Mouse (Mus musculus) heart, embryonic 14.5 days (tissue): ENCODE data around the gene Gm45713. TPM values are rescaled to one million over a fixed set of nuclear protein-coding genes. Genes with fewer than 3 reads are reported as not detected.
"Not testable (repeated sequence)": the region's sequence is repeated elsewhere in the genome, so short reads cannot be mapped to it uniquely, and the experiment has no call there.

Source experiments
- ATAC-seq: fragments of 200-750 bp; cut with Nextera tagmentation; 2 replicates; pipeline ENCODE4 v1.8.0; 2017; ENCODE audit warnings: low read depth, moderate TSS enrichment; ENCODE audit not compliant: insufficient number of reproducible peaks, insufficient read depth, low FRiP score
- H3K27ac ChIP-seq, 2 experiments: fragments of 200-500 bp in 1 of 2; fragments of 300-500 bp in 1 of 2; sonication (generic) in 1 of 2; replicated peaks in 1 of 2; 2 replicates each; pipeline ENCODE4 v1.5.1; 2012 to 2014; ENCODE audit warnings: low read depth in 2 of 2, low read length in 2 of 2, control low read depth in 1 of 2, mild to moderate bottlenecking in 1 of 2, mixed read lengths in 1 of 2; ENCODE audit not compliant: control insufficient read depth in 1 of 2, insufficient read depth in 1 of 2
- H3K27me3 ChIP-seq: fragments of 300-500 bp; sonication (generic); 2 replicates; pipeline ENCODE4 v1.6.1; 2014; ENCODE audit warnings: mild to moderate bottlenecking, low read length, control low read depth; ENCODE audit not compliant: control insufficient read depth, insufficient read depth
- H3K36me3 ChIP-seq: fragments of 300-500 bp; sonication (generic); 2 replicates; pipeline ENCODE4 v1.6.1; 2014; ENCODE audit warnings: mild to moderate bottlenecking, control low read depth, low read length, mixed read lengths; ENCODE audit not compliant: control insufficient read depth, insufficient read depth
- H3K4me1 ChIP-seq, 2 experiments: fragments of 200-500 bp in 1 of 2; fragments of 300-500 bp in 1 of 2; sonication (generic) in 1 of 2; 2 replicates each; pipeline ENCODE4 v1.6.1; 2012 to 2014; ENCODE audit warnings: low read length in 2 of 2, control low read depth in 1 of 2, mixed read lengths in 1 of 2; ENCODE audit not compliant: control insufficient read depth in 2 of 2, insufficient read depth in 2 of 2
- H3K4me2 ChIP-seq: fragments of 300-500 bp; sonication (generic); 2 replicates; pipeline ENCODE4 v1.6.1; 2014; ENCODE audit warnings: mild to moderate bottlenecking, low read length
- H3K4me3 ChIP-seq, 2 experiments: fragments of 200-500 bp in 1 of 2; fragments of 300-500 bp in 1 of 2; sonication (generic) in 1 of 2; 2 replicates each; pipeline ENCODE4 v1.5.1; 2012 to 2014; ENCODE audit warnings: low read length in 2 of 2, mild to moderate bottlenecking in 2 of 2, control low read depth in 1 of 2, low read depth in 1 of 2, moderate library complexity in 1 of 2; ENCODE audit not compliant: control insufficient read depth in 1 of 2, insufficient read depth in 1 of 2
- H3K9ac ChIP-seq: fragments of 300-500 bp; sonication (generic); 2 replicates; pipeline ENCODE4 v1.6.1; 2014; ENCODE audit warnings: mild to moderate bottlenecking, low read length
- H3K9me3 ChIP-seq: fragments of 300-500 bp; sonication (generic); 2 replicates; pipeline ENCODE4 v1.6.1; 2016; ENCODE audit warnings: low read length, control low read depth; ENCODE audit not compliant: control insufficient read depth
- WGBS: fragments of 180-500 bp; shearing (Covaris S2); extraction: QIAGEN DNeasy Blood & Tissue Kit; methylation state at CpG from one replicate; pipeline ENCODE4 v1.1.7; 2014; 5-methylcytosine and 5-hydroxymethylcytosine counted together
- polyA plus RNA-seq: library from polyadenylated mRNA; unstranded; fragments of >200 nt; fragmentation: Nextera tagmentation; extraction: Ambion mirVana; gene quantifications from 2 replicates; pipeline ENCODE4 v1.2.1, GENCODE M21; 2014

Gm45713 gene
- polyA plus RNA-seq, 1 experiment from 2014 or later = 0.34 TPM

DNA sequence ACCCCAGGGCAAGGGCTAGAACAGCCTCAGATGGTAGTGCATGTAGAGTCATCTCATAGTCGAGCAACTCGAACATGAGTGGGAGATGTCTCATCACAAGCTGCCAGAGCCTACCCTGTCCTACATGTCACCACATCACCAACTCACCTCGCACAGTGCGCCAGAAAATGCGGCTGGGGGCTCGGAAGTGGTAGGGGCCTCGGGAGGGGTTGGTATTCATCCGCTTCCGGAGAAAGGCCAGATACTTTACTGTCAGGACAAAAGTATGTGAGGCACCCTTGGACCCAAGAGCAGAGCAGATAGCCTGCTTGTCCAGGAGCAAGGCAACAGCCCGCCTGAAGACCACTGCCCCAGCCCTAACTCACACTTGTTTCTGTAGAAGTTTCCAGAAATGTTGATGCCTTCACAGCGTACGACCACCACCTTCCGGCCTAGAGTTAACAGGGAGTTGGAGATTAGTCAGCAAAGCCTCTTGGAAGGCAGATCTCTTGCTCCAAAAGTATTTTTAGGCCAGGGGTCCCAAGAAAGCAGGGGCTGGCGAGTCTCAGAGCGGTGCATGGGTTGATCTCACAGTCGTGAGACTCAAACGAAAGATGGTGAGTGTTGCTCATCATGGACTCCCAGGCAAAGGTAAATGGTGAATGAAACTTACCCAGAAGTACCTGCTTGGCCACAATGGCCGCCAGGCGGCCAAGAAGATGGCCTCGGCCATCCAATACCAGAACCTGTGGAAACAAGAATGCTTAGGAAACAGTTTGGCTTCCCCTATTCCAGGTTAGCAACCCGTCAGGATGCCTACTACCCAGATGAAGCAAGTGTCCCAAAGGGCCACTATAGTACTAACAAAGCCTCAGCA is 9.0 kb downstream of the Gm45713 start:
- Histone ChIP-seq H3K4me1 (peaks cover 24 to 37% of the 10 kb centered on the region in 2 experiments), H3K27me3 (no peaks in the 10 kb centered on the region), H3K27ac (peak overlapping the region; percentile 84 to 91), H3K9me3 (no peaks in the 10 kb centered on the region), H3K4me2 (peak overlapping the region; percentile 92), H3K4me3 (peak overlapping the region; percentile 65 to 93), H3K36me3 (peaks cover 42% of the 10 kb centered on the region), H3K9ac (peak overlapping the region; percentile 99)
- WGBS = 23% methylated on average over 21 of the region's 21 CpGs
- no peak for ATAC-seq

DNA sequence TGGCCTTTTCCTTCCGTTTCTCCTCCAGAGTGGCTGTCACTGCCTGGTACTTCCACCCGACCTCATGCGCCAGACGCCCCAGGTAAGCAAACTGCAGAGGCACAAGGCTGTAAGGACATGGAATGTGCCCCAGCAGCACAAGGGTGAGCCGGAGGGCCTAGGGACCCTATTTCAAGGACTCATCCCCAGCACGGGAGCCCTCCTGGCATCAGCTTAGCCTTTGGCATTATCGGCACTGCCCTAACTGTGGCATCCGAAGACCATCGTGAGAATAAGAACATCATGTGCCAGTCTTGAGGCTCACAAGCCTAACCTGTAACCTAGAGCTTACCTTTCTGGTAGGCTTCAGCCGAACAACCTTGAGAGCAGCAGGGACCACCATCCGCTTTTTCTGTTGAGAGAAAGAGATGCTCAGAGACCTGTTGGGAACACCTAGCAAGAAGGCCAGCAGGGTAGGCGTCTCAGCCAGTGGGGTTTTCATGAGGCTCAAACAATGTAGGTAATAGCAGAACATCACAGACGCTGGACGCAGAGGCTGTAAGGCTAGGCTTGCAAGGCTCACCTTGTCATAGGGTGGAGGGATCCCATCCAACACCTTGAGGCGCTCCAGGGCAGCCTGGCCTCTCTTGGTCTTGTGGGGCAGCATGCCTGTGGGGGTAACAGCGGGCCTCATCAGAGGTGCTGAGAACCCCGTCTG is 9.7 kb downstream of the Gm45713 start:
- no peak for ATAC-seq
- Histone ChIP-seq H3K27ac (peak overlapping the region; percentile 84 to 91; a peak in 3 of 4 replicates), H3K27me3 (no peaks in the 10 kb centered on the region), H3K4me3 (peak overlapping the region; percentile 65 to 93), H3K4me2 (peak overlapping the region; percentile 92), H3K9me3 (no peaks in the 10 kb centered on the region), H3K9ac (peak overlapping the region; percentile 99), H3K36me3 (peaks cover 49% of the 10 kb centered on the region), H3K4me1 (peaks cover 24 to 40% of the 10 kb centered on the region in 2 experiments)
- WGBS = 74% methylated on average over 17 of the region's 17 CpGs

DNA sequence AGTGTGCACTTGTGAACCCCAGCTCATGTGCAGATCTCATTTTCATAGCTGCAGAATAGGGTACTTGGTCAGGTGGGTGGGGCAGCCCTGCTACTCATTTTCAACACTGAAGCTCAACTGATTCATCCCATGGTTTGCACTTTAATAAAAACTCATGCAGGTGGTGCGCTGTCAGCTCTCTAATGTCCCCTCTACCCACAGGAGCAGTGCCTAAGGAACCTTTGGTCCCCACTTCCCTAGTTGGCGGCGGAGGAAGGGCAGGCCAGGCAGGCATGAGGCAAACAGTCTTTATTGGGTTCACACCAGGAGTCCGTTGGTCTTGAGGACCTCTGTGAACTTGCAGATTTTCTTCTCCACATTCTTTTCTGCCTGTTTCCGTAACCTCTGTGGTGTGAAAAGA is 10.4 kb downstream of the Gm45713 start:
- H3K27ac ChIP-seq = peak overlapping the region in 1 of 2 experiments; percentile 77; a peak in 1 of 4 replicates
- H3K4me1 ChIP-seq = peaks cover 24 to 40% of the 10 kb centered on the region in 2 experiments
- 70% methylated on average over 5 of the region's 5 CpGs for WGBS
- not testable (repeated sequence) for H3K27me3 ChIP-seq, H3K4me3 ChIP-seq, H3K9ac ChIP-seq, H3K9me3 ChIP-seq, H3K4me2 ChIP-seq, ATAC-seq
- H3K36me3 ChIP-seq = peaks cover 56% of the 10 kb centered on the region

DNA sequence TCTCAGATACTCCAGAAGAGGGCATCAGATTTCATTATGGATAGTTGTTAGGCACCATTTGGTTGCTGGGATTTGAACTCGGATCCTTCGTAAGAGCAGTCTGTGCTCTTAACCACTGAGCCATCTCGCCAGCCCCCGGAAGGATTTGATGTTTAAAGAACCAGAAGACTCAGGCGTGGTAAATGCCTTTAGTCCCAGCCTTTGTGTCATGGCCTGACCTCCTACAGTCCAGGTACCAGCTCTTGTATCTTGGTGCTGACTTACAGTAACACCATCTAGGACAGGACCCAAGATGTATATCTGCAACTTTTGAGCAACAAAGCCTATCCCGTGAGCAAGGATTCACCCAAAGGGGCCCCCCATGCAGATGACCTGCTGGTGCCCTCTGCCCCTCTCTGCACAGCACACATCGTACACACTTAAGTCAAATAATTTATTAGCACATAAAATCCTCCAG is 10.9 kb downstream of the Gm45713 start:
- H3K9ac ChIP-seq = no peak overlapping the region
- peak overlapping the region; percentile 47 for H3K4me2 ChIP-seq
- H3K4me1 ChIP-seq = peaks cover 24 to 40% of the 10 kb centered on the region in 2 experiments
- H3K9me3 ChIP-seq = no peaks in the 10 kb centered on the region
- H3K4me3 ChIP-seq = no peak overlapping the region
- H3K27me3 ChIP-seq = no peaks in the 10 kb centered on the region
- no peak for ATAC-seq
- 29% methylated on average over 7 of the region's 7 CpGs for WGBS
- H3K36me3 ChIP-seq = peaks cover 60% of the 10 kb centered on the region
- H3K27ac ChIP-seq = peak overlapping the region; percentile 5 to 77; a peak in 1 of 4 replicates

DNA sequence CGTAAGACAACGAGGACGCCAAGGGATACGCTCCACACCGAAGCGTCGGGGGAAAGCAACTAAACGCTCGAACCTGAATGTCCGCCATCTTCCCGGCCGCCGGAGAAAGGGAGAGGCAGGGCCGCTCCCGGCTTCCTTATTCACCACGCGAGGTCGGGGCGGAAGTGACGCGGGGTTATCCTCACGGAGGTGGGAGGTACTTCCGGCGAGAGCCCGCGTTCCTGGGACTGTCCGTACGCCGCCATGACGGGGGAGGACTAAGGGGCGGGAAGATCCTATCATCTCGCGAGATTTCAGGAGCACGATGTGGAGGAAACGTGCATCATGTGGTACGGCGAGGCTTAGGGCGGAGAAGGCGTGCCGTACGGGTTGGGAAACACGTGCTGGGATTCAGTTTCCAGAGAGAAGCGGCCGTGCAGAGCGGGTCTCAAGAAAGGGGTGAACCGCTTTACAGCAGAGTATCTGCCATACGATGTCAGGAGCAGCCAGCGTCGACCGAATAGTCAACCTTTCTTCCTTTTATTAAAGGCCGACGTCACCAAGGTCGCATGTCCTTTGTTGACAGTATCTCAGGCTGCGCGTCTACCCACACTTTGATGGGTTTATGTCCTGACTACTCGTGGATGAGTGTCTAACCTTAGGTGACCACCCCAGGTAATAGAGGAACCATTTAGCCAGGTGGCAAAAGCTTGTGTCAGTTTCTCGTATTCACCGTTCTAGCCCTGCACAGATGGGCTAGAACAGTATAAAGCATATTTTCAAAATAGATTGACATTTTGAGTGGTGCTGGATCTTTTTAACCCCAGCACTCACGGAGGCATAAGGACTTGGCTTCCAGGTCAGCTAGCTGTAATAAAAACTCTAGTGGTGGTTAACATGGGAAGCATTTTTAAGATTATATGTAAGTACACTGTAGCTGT is 11.5 kb downstream of the Gm45713 start, which contains the start of gene Rps11:
Gene Rps11 (minus strand): TSS at position 216 of the 920 bp plus-strand sequence.
- WGBS = under 1% methylated on average over 59 of the region's 59 CpGs
- H3K36me3 ChIP-seq = peaks cover 67% of the 10 kb centered on the region
- H3K4me2 ChIP-seq = peak within 1 kb of the TSS; percentile 71
- peak within 1 kb of the TSS; percentile 99 for H3K9ac ChIP-seq
- H3K27ac ChIP-seq = peak within 1 kb of the TSS; percentile 85 to 90
- no peaks in the 10 kb centered on the region for H3K27me3 ChIP-seq
- H3K4me3 ChIP-seq = peak within 1 kb of the TSS; percentile 81 to 89
- peaks cover 20 to 36% of the 10 kb centered on the region in 2 experiments for H3K4me1 ChIP-seq
- no peaks in the 10 kb centered on the region for H3K9me3 ChIP-seq
- ATAC-seq = peak; percentile 81

DNA sequence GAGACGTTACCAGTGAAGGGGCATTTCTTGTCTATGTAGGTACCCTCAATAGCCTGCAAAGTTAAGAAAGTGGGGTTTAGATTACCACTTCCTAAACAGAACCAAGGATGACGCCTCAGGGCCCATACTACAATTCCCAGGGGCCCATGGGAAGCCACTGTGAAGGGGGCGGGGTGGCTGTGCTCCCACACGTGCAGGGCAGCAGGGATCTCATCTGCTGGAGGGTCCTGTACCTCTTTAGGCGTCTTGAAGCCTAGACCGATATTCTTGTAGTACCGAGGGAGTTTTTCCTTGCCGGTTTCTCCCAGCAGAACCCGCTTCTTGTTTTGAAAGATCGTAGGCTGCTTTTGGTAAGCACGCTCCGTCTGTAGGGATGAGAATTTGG is 12.9 kb downstream of the Gm45713 start:
- Histone ChIP-seq H3K27me3 (no peaks in the 10 kb centered on the region), H3K4me3 (peak overlapping the region; percentile 81 to 89), H3K4me2 (peak overlapping the region; percentile 71), H3K9me3 (no peaks in the 10 kb centered on the region), H3K36me3 (peaks cover 78% of the 10 kb centered on the region), H3K9ac (peak overlapping the region; percentile 99), H3K27ac (peak overlapping the region; percentile 81 to 85; a peak in 3 of 4 replicates), H3K4me1 (peaks cover 19 to 33% of the 10 kb centered on the region in 2 experiments)
- 21% methylated on average over 12 of the region's 12 CpGs for WGBS
- no peak for ATAC-seq
